ENCODE assay signal across 8 mouse cellular contexts in genomic region chr19:25395035-25395434, GRCm38 (mm10).
DNase-seq lines count a peak whose midpoint lies in the region; ATAC-seq and TF ChIP-seq lines count a peak whose summit lies in the region.

No protein-coding gene starts in this region.

- ATAC-seq in forebrain, postnatal 0 days: peak; percentile 82
- peak; percentile 54 for ATAC-seq in hindbrain, embryonic 11.5 days (ENCODE audit: low FRiP score)
- ATAC-seq in limb, embryonic 15.5 days (ENCODE audit: insufficient number of reproducible peaks, low FRiP score, low TSS enrichment, low read depth): peak; percentile 78
- ATAC-seq in neural tube, embryonic 15.5 days (ENCODE audit: low FRiP score): peak; percentile 79

- TF ChIP-seq POLR2A in lung, adult 2 months (IDR thresholded peaks at IDR 0.05; ENCODE audit: borderline replicate concordance, extremely low read depth, low read depth, low read length): no peak

- no peak overlapping the region for H3K4me3 ChIP-seq in lung, adult 2 months (replicated peaks; ENCODE audit: extremely low read depth, low read depth, low read length)
- no peak overlapping the region for H3K4me3 ChIP-seq in forebrain, postnatal 0 days (ENCODE audit: low read depth, low read length)
- no peak overlapping the region for H3K4me3 ChIP-seq in hindbrain, embryonic 11.5 days (ENCODE audit: low read depth, low read length)
- H3K4me3 ChIP-seq in limb, embryonic 15.5 days: no peak overlapping the region
- no peak overlapping the region for H3K4me3 ChIP-seq in neural tube, embryonic 15.5 days (replicated peaks)

- 6% methylated on average over 10 of the region's 10 CpGs for WGBS in lung, adult 2 months
- 16% methylated on average over 10 of the region's 10 CpGs for WGBS in forebrain, postnatal 0 days
- 38% methylated on average over 10 of the region's 10 CpGs for WGBS in hindbrain, embryonic 11.5 days
- WGBS in limb, embryonic 15.5 days: 27% methylated on average over 10 of the region's 10 CpGs
- WGBS in neural tube, embryonic 15.5 days: 13% methylated on average over 10 of the region's 10 CpGs

- H3K36me3 ChIP-seq in forebrain, postnatal 0 days (ENCODE audit: insufficient read depth): no peaks in the 10 kb centered on the region
- no peaks in the 10 kb centered on the region for H3K36me3 ChIP-seq in hindbrain, embryonic 11.5 days (ENCODE audit: control insufficient read depth, insufficient read depth, low read length)
- no peaks in the 10 kb centered on the region for H3K36me3 ChIP-seq in limb, embryonic 15.5 days
- H3K36me3 ChIP-seq in neural tube, embryonic 15.5 days: no peaks in the 10 kb centered on the region

- TF ChIP-seq CTCF in lung, adult 2 months (IDR thresholded peaks at IDR 0.05; ENCODE audit: insufficient read depth, low read length): no peak
- no peak for TF ChIP-seq CTCF in forebrain, postnatal 0 days (IDR thresholded peaks at IDR 0.05; ENCODE audit: low read depth)

- H3K9me3 ChIP-seq in forebrain, postnatal 0 days (ENCODE audit: low read length): no peaks in the 10 kb centered on the region
- no peaks in the 10 kb centered on the region for H3K9me3 ChIP-seq in hindbrain, embryonic 11.5 days (ENCODE audit: control insufficient read depth, low read length)
- no peaks in the 10 kb centered on the region for H3K9me3 ChIP-seq in limb, embryonic 15.5 days
- no peaks in the 10 kb centered on the region for H3K9me3 ChIP-seq in neural tube, embryonic 15.5 days (replicated peaks)

- H3K27me3 ChIP-seq in forebrain, postnatal 0 days (ENCODE audit: insufficient read depth, low read length): no peaks in the 10 kb centered on the region
- no peaks in the 10 kb centered on the region for H3K27me3 ChIP-seq in hindbrain, embryonic 11.5 days (ENCODE audit: control insufficient read depth, insufficient read depth, low read length)
- H3K27me3 ChIP-seq in limb, embryonic 15.5 days: no peaks in the 10 kb centered on the region
- no peaks in the 10 kb centered on the region for H3K27me3 ChIP-seq in neural tube, embryonic 15.5 days (replicated peaks)

- DNase-seq in lung, adult 18-20 months: peak; percentile 49 to 51
- no peak for DNase-seq in lung, adult 2 months
- DNase-seq in forebrain, postnatal 0 days: peak; percentile 49
- DNase-seq in hindbrain, embryonic 11.5 days (ENCODE audit: low spot score): peak; percentile 26
- DNase-seq in c-Kit-positive CD71-positive TER-119-positive erythroid progenitor cells, embryonic 14.5 days (ENCODE audit: low spot score): no peak
- DNase-seq in frontal cortex, postnatal 25 days (ENCODE audit: low spot score in 2 of 2): no peak

- no peak overlapping the region for H3K9ac ChIP-seq in forebrain, postnatal 0 days
- H3K9ac ChIP-seq in hindbrain, embryonic 11.5 days (ENCODE audit: low read depth, low read length): no peak overlapping the region
- H3K9ac ChIP-seq in limb, embryonic 15.5 days: no peak overlapping the region
- H3K9ac ChIP-seq in neural tube, embryonic 15.5 days (replicated peaks): no peak overlapping the region

- 0 out of 2 replicates have a peak overlapping the region, but pooled peaks have one; percentile 4 for H3K4me2 ChIP-seq in forebrain, postnatal 0 days (ENCODE audit: low read depth)
- H3K4me2 ChIP-seq in hindbrain, embryonic 11.5 days (replicated peaks; ENCODE audit: low read depth, low read length): no peak overlapping the region
- peak overlapping the region; percentile 35 for H3K4me2 ChIP-seq in limb, embryonic 15.5 days
- peak overlapping the region; percentile 22 for H3K4me2 ChIP-seq in neural tube, embryonic 15.5 days

- peaks cover 3% of the 10 kb centered on the region; the same call in 1 of the 2 replicates for H3K4me1 ChIP-seq in lung, adult 2 months (ENCODE audit: control insufficient read depth, insufficient read depth, low read length)
- H3K4me1 ChIP-seq in forebrain, postnatal 0 days (ENCODE audit: insufficient read depth): peaks cover 6% of the 10 kb centered on the region; the same call in 1 of the 2 replicates
- H3K4me1 ChIP-seq in hindbrain, embryonic 11.5 days (replicated peaks; ENCODE audit: control insufficient read depth, insufficient read depth, low read length): peaks cover 8% of the 10 kb centered on the region; the same call in 1 of the 2 replicates
- peaks cover 47% of the 10 kb centered on the region for H3K4me1 ChIP-seq in limb, embryonic 15.5 days
- peaks cover 20% of the 10 kb centered on the region for H3K4me1 ChIP-seq in neural tube, embryonic 15.5 days

- no peak overlapping the region for H3K27ac ChIP-seq in forebrain, postnatal 0 days (ENCODE audit: low read depth, low read length)
- H3K27ac ChIP-seq in hindbrain, embryonic 11.5 days (ENCODE audit: low read depth, low read length): peak overlapping the region; percentile 47; the same call in 1 of the 2 replicates
- H3K27ac ChIP-seq in limb, embryonic 15.5 days: peak overlapping the region; percentile 86
- H3K27ac ChIP-seq in neural tube, embryonic 15.5 days (replicated peaks): peak overlapping the region; percentile 65

Comparison
In these comparisons a context has a peak if more than half of its experiments do, and no peak if none do; other contexts are left out.
1. DNase-seq: peak in lung, adult 18-20 months (2 of 2), forebrain, postnatal 0 days (single experiment) and hindbrain, embryonic 11.5 days (single experiment); none in lung, adult 2 months (single experiment), c-Kit-positive CD71-positive TER-119-positive erythroid progenitor cells, embryonic 14.5 days (single experiment) and frontal cortex, postnatal 25 days (0 of 2).
2. Peak in every context shown above with its lines, with median percentiles within 50 percentile points of each other: ATAC-seq.